Mouse (Mus musculus) gastrocnemius, adult 8-10 months (tissue): Measurements from ENCODE around the gene Fdps. TPM values are rescaled to one million over a fixed set of nuclear protein-coding genes. Genes with fewer than 3 reads are reported as not detected.
"Not testable (repeated sequence)": the region's sequence is repeated elsewhere in the genome, so short reads cannot be mapped to it uniquely, and the experiment has no call there.

Source experiments
- DNase-seq, 2 experiments: peaks; one replicate each; pipeline ENCODE4 v3.0.0; 2022; ENCODE audit warnings: low spot score in 2 of 2
- total RNA-seq, 4 experiments: library from RNA; stranded (reverse); gene quantifications; 2 replicates each; pipeline ENCODE4 v1.2.4; 2022

Gene Fdps
- total RNA-seq, 4 experiments from 2014 or later: 25.9 to 30.1 (median 27.9) TPM

DNA sequence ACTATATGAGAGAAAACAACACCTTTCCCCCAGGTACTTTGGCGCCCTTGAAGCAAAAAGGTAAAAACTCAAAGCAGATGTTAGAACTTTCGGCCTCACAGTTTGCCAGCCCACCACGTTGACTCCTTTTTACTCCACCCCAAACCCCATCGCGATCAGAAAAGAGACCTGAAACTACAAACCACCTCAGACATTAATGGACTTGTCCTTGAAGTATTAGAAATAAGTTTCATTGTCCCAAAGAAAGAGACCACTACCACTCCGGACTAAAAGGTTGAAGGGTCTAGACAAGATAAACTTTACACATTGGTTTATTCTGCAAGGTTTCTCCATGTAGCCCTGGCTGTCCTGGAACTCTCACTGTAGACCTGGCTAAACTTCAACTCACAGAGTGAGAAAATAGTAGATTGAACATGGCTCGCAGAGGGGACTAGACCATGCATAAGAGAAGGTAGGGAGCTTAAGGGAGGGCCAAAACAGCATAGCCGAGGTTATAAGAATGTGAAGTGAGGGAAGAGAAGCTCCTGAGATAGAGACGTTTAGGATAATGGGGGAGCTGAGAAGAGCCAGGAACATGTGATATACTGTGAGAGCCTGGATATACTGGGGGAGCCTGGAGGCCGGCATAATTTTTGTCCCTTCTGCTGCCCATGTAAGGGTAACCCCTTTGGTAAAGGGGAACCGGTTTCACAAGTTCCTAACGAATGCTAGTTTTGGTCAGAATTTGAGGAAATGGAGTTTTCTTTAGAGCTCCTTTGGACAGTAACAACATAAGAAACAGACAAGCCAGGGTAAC is 934 bp upstream of the Fdps start:
- DNase-seq: no peak

DNA sequence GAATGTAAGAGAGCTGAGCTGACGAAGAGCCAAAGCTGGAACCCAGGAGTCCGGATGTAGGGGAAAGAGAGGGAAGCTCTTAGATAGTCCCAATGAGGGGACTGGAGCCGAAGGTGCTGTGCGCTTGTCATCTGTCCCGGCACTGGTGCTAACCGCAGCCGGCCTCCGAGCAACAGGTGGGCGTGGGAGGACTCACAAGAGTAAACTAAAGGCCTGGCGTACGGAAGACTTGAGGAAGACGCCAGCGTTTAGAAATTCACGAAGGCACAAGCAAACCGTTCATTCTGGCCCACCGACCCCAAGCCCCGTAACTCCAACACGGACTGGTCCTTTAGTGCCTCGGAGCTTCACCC is 324 bp downstream of the Fdps start:
- DNase-seq: peak in 1 of 2 experiments; percentile 8

DNA sequence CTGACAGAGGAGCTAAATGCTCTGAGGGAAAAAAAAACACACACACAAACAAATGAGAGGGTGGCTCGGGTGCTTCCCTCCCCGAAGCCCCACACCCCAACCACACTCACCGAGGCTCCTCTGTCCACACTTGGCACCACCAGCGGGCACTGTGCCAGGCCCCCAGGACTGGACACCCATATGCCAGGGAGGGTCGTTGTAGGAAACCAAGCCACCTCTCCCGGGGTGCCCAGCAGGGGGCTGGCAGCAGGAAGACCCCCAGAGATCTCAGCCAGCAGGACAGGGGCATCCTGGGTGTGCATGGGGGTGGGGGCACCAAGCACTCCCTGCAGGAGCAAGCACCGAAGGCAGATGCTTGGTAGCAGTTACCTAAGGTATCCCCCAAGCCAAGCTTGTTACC is 948 bp downstream of the Fdps start, which contains the start of gene Gm43738:
Gm43738 (minus strand) TSS at position 289 of the 400 bp plus-strand sequence.
- peak in 1 of 2 experiments; percentile 18 for DNase-seq

DNA sequence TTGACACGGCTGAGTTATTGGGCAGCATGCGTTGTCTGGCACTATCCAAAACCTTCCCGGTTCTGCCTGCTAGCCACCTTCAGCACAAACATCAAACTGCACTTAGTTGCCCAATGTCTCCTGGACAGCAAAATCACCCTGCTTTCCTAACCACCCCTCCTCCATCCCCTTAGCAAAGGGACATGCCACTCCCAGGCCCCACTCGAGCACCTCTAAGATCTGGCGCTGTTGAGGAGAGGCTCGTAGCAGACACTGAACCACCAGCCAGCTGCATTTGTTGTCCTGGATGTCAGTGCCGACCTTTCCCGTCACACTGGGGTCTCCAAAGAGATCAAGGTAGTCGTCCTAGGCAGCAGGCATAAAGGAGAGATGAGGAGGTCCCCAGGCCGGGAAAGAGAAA is 7.7 kb downstream of the Fdps start:
- no peak for DNase-seq

DNA sequence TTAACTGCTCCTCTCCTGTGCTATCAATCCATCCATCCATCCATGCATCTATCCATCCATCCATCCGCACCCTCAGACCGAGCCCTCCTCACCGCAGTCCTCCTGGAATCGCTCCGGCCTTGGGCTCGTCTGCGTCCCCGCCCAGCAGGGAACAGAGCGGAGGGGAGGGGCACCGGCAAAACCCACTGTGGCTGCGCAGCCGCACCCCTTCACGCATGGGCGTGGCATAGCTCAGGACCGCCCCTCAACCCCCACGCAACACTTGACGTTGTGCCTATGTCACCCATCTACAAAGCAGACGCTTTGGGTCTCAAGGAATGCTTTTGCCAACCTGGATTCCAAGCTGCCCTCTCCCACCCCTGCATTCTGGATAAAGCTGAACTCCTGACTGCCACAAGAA is 8.6 kb downstream of the Fdps start, which contains the start of gene Rusc1:
Rusc1 (minus strand) TSS at position 137 of the 400 bp plus-strand sequence.
- peak; percentile 70 to 77 for DNase-seq

DNA sequence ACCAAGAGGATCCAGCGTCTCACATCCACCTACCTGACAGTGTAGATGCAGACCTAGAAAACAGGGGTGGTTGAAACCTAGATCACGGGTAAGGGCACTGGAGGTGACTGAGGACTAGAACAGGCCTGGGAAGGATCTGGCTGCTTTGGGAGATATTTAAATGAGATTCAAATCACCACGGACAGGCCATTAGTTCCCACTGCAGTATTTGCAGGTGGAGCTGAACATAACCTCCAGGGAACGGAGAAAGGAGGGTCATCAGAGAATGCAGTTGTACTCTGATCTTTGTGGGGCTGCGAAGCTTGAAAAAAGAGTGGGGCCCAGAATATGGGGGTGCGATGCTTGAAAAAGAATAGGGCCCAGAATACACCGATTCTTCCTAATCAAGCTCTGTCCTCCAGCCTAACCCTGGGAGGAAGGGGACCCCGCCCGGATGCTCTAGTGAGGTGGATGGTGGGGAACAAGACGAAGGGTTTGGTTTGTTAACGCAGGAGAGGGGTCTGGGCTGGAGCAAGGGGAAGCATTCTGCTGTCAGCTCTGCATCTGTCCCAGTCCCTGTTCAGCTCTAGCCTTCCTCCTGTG is 9.2 kb downstream of the Fdps start:
- no peak for DNase-seq

DNA sequence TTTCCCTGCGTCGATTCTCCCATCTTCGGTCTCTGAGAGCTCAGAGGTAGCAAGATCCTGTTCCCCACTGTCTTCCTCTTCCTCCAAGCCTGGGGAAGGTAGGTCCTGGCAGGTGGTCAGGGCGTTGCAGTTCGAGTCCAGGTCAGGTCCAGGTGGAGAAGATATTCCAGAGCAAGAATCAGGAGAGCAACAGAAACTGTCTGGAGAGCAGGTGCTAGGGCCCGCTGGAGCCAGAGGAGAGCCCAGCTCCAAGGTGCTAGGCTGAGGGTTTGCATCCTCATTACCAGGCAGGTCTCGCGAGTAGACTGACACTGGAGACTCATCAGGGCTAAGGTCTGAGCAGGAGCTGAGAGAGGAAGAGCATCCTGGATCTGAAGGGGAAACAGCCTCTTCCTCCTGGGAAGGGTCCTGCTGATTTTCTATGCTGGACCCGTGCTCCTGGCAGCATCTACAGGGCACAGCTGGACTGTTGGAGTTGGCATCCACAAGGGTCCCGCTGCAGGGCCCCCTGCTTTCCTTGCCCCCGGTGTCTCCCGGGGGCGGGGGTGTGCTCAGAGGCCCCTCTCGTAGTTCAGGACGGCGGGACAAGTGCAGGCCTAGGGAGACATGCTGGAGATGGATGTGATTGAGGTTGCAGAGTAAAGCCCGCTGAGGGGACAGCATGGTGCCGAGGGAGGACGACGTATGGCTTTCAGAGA is 9.8 kb downstream of the Fdps start:
- DNase-seq: no peak

DNA sequence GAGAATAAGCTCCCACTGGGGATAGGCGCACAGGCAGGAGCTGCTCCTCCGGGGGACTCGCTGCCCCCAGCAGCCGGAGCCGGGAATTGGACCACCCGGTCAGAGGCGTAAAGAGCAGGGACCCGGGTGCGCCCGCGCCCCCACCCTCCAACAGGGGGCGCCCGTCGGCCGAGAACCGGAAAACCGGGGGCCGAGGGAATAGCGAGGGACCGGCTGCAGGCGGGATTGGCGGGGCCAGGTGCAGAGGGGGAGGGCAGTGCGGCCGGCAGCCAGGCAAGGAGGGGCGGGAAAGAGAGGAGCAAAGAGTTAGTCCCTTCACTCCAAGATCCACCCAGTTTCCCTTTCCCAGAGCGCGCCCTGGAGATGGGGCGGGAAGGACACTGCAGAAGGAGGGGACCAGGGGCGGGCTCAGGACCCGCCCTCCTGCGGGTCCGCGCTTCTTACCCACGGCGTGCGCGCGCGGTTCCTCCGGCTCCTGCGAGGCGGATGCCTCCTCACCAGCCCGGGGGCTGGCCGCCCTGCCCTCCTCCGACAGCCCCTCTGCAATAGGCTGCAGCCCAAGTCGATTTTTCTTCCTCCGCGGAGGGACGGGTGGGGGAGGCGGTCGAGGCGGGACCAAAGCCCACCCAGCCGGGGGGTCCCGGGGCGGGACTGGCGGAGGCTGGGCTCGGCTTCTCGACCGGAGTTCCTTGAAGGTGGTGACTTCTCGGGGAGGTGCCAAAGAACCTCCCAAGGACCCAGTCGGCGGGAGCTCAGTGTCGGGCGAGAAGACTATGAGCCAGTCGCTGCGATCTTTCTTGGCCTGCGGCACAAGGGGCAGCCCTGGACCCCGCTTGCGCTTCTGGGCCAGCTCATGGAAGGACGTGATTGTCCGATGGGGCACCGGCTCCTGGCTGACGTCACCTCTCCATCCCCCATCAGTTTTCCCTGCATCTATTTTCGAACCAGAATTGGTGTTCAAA is 10.8 kb downstream of the Fdps start:
- DNase-seq: peak; percentile 86 to 88

DNA sequence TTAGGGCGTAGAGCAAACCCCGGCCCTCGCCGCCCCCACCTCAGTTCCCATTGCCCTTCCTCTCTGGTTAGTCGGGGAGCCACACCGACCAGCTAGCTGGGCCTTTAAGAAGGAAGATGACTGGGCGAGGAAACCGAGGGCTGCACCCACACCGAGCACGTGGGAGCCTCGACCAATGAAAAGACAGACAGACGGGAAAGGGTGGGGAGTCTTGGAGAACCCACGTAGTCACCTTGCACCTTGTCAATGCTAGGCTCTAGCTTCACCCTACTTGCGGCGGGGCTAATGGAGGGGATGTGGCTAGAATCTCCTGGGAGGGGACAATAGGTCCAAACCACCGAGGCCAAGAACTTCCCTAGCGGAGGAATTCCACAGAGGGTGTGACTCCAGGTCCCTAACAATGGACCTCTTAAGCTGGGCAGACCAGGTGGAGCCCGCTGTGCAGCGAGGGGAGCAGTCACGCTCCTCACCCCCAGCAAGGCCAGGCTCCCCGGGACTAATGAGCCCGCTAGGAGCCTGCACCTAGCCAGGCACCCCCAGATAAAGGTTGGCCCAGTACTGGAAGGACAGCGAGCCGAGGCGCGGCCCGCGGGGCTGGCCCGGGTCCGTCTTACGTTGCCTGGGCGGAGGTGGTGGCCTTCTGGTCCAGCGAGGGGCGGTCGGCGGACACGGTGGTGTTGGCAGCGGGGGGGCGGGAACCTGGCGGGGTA is 11.7 kb downstream of the Fdps start:
- peak; percentile 79 to 81 for DNase-seq

DNA sequence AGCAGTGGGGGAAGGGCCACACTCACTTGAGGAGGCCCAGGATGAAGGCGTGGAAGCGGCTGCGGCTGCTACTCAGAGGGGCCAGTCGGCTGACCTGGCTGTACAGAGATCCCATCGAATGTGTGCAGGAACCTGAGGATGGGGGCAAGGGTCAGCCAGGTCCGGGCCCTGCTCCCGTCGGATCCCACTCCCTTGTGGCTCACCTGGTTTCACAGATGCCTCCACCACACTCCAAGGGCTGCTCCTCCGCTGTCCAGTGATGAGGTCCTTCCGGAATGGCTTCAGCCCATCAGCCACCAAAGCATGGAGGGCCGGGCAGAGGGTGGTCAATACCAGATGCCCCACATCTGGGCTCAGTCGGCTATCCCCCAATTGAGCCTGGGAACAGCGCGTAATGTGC is 12.8 kb downstream of the Fdps start:
- DNase-seq: no peak

DNA sequence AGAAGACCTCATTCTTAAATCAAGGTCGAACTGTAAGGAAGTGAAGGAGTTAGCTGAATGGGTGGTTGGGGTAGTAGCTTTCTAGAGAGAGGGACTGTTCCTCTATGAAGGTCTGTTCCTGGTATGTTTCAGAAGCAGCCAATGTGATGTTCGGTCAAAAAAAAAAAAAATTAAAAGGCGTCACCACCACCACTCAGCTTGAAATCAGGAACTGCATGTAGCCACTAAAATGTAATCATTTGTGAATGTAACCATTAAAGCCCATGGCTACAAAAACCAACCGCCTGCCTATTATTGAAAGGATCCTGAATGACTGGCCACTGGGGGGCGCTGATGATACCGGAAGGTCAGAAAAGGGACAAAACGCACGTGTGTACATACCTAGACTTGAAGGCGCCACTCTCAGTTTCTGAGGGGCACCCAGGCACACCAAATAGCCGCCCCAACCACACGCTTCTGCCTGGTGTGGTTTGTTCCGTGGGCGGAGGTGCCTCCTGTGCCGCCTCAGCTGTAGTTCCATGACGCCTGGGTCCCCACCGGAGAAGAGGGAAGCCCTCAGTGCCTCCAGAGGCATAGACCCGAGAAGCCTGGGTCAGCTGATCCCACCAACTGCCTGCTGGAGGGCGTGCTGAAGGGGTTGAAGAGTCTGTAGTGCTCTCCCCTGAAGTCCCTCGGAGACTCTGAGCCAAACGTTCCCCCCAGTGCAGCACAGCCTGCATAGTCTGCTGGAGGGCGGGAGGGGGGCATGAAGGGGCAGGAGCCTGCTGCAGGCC is 14.2 kb downstream of the Fdps start:
- peak; percentile 64 to 67 for DNase-seq

DNA sequence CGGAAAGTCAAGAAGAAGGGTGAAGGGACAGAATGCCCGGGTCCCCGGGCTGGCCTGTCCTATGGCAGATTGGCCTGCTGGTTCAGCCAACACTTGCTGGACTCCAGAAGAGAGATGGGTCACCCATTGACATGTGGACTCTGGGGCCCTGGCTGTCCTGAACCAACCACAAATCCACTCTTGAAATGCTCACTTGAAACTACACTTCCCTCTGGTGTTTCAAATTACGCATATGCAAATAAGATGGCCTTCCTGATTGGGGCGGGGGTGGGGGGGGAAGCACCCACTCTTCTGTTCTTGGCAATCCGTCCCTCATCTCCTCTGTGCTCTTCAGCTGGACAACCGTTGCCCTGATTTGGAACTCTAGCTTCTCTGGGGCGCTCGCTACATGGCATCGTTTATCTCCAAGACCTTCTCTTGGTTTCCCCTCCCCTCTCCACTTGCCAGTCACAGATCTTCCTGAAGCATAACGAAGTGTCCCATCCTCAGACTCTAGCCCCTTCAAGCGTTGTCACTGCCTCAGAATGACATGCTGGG is 17.0 kb downstream of the Fdps start:
- DNase-seq: no peak

DNA sequence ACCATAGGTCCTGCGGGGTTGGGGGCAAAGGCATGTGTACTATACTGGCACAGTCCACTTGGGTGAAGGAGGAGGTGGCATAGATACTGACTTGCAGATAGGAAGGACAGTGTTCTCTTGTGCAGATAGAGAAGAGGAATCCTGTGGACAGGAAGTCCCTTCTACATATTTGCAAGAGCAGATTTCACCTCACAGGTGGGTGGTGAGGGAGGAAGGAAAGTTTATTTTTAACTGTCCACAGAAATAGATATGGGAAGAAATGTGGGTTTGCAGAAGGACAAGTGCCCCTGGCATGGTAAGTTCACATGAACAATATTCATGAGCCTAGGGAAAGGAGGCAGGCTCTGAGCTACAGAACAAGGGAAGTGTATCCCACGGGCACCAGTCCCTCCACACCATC is 17.6 kb downstream of the Fdps start:
- DNase-seq: no peak

DNA sequence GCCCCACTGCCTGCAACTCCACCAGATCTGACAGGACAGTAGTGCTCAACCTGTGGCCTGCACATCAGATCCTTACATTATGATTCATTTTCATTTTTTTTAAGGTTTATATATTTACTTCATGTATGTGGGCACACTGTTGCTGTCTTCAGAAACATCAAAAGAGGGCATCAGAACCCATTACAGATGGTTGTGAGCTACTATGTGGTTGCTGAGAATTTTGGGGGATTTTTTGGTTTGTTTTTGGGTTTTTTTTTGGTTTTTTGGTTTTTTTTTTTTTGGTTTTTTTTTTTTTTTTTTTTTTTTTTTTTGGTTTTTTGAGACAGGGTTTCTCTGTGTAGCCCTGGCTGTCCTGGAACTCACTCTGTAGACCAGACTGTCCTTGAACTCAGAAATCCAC is 19.5 kb downstream of the Fdps start:
- DNase-seq: not testable (repeated sequence)

DNA sequence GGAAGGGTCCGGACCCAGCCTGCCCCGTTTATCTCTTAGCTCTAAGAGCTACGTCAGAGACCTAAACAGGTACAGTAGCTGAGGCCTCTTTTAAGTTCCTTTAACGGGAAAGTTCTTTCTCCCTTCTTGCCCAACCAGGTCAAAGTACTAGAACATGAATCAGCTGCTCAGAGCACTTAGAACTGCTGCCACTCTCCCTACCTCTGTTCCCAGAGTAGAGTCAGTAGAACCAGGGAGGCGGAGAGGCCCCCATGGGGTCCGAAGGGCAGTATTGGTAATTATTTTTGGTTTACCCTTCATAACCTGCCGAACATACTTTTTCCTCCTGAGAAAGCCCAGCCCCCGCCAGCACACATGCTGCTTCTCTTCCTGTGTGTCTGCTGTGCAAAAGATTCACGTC is 24.4 kb downstream of the Fdps start:
- DNase-seq: no peak

DNA sequence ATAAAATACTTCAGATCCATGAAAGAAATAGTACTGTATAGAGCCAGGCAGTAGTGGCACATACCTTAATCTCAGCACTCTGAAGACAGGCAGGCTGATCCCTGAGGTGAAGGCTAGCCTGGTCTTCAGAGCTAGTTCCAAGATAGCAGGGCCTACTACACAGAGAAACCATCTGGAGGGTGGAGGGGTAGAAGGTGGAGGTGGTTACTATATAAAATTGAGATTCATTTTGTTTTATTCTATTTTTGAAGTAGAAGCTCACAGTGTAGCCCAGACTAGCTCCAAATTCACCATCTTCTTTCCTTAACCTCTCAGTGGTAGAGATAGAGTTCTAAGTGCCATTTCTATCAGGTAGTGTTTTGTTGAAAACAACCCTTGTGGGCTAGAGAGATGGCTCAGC is 34.5 kb downstream of the Fdps start:
- no peak for DNase-seq

DNA sequence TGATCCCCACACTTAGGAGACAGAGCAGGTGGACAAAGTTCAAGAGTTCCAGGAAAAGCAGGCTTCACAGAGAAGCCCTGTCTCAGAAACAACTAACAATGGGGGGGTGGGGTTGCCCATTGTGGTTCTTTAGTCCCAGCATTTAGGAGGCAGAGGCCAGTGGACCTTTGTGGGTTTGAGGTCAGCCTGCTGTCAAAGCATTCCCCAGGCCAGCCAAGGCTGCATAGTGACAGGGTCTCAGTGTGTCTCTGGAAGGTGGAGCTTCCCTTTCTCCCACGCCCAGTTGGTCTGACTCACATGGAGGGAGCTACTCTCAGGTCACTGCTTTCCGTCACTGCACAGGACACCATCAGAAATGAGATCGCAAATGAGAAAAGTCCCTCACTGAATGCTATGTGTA is 40.1 kb downstream of the Fdps start:
- DNase-seq: no peak

DNA sequence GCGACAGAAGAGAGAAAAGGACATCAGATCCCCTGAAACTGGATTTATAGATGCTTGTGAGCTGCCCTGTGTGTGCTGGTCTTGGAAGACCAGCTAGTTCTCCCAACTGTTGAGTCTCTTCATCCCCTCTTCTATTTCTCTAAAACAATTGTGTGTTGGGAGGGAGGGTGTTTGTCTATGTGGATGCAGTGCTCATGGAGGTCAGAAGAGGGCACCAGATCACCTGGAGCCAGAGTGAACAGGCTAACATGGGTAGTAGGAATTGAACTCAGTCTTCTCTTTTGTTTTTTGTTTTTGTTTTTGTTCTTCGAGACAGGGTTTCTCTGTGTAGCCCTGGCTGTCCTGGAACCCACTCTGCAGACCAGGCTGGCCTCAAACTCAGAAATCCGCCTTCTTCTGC is 43.0 kb downstream of the Fdps start:
- DNase-seq: no peak

DNA sequence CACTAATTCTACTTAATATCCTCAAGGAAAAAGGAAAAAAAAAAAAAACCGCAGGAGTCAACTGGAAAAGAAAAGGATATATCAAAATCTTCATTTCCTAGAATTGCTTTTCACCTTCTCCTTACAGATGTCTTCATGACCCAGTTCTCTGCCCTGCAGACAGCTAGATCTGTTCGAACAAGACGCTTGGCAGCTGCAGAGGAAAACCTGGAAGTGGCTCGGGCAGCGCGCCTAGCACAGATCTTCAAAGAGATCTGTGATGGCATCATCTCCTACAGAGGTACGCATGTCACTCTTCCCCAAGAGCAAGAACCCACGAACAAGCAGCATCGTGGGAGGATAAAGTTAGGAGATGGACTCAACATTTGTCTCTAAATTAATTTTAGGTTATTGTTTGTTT is 43.4 kb downstream of the Fdps start:
- no peak for DNase-seq
